In the genomic region with DNA sequence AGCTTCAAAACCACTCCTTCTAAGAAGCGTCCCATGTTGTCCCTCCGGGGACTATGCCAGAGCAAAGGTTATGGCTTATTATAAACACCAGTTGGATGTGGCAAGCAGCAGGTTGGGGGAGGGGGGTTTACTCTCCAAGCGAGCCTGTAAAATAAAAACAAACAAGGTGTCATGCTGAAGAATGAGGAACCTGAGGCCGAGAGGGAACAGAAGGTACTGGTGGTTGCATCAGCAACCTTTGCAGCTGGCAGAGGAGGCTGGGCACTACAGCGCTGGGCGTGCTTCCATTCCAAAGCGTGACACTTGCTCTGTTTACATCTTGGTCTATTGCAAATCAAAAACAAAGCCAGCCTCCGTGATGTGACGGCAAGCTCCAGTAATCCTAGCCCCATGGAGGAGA, we compare ENCODE assay signal across 17 mouse cellular contexts. TPM values are rescaled to one million over a fixed set of nuclear protein-coding genes. Genes with fewer than 3 reads are reported as not detected.
DNase-seq lines count a peak whose midpoint lies in the region; TF ChIP-seq lines count a peak whose summit lies in the region.
"Had no signal": no experiment of that assay in that cellular context is flagged by ENCODE, and none has a peak within 500 bp of the region (broad histone marks: within the 10 kb centered on the region; RNA-seq: fewer than 3 reads in every experiment).

No protein-coding gene starts in this region.

- 9% methylated on average over 9 of the region's 9 CpGs for WGBS in large intestine, adult 2 months

- H3K4me3 ChIP-seq in gastrocnemius, adult 2 months, result no peak overlapping the region
- H3K4me3 ChIP-seq: midbrain, embryonic 10.5 days had no signal

- peak; percentile 70 for DNase-seq in gastrocnemius, adult 2 months
- DNase-seq in gastrocnemius, postnatal 14 days, result no peak
- DNase-seq in B cell, adult 2 months, result peak; percentile 55 to 64
- DNase-seq in large intestine, adult 2 months (ENCODE audit: low read depth, low spot score), result peak; percentile 65
- DNase-seq in lung, postnatal 36 days, result peak; percentile 83
- DNase-seq in thymus, postnatal 36 days, result no peak
- DNase-seq in left cerebral cortex, postnatal 36 days (ENCODE audit: low spot score in 2 of 2), result no peak
- DNase-seq in spleen, postnatal 36 days (ENCODE audit: low spot score in 2 of 2), result no peak
- DNase-seq: cerebellum, postnatal 25 days; kidney, postnatal 36 days; right cerebral cortex, postnatal 25 days had no signal

- intact Hi-C loops in gastrocnemius, adult 2 months (cut with DNase I), result loop anchor here (2.0 kb wide), 1 partner anchor 30 kb away; no protein-coding TSS in a partner anchor
- intact Hi-C loops in gastrocnemius, postnatal 14 days (cut with DNase I; ENCODE audit: low total_unique reads), result no loop called here
- intact Hi-C loops in left cerebral cortex, postnatal 36 days (cut with DNase I), result no loop called here

- TF ChIP-seq CTCF in gastrocnemius, adult 2 months (IDR thresholded peaks at IDR 0.05), result no peak

- H3K27ac ChIP-seq in gastrocnemius, adult 2 months, result peak overlapping the region; percentile 99
- H3K27ac ChIP-seq: midbrain, embryonic 10.5 days had no signal

RNA-seq across cellular contexts. Expression of gene Fbxo31, which starts 1.9 kb away (rescaled TPM):
- total RNA-seq in gastrocnemius, adult 2 months (2021), result 100 to 1,000 TPM; 141 to 165 TPM
- total RNA-seq in gastrocnemius, postnatal 14 days (2021), result 10 to 100 TPM; 75.2 to 89.8 TPM
- polyA plus RNA-seq in large intestine, adult 2 months (2012; rRNA removed), result 11.1 and 12.5 TPM in 2 replicates
- total RNA-seq in left cerebral cortex, postnatal 36 days (2021), result 100 to 1,000 TPM in 1 of 2 experiments, 10 to 100 TPM in 1; 98.8 to 116 TPM

RNA-seq across cellular contexts. Expression of gene Map1lc3b, which starts 9.7 kb away (rescaled TPM):
- total RNA-seq in gastrocnemius, adult 2 months (2021), result 100 to 1,000 TPM; 166 to 175 TPM
- 100 to 1,000 TPM; 102 to 136 TPM for total RNA-seq in gastrocnemius, postnatal 14 days (2021)
- 54.3 and 68.1 TPM in 2 replicates for polyA plus RNA-seq in large intestine, adult 2 months (2012; rRNA removed)
- total RNA-seq in left cerebral cortex, postnatal 36 days (2021), result 100 to 1,000 TPM; 167 to 190 TPM

RNA-seq across cellular contexts. Expression of gene 1700018B08Rik, which starts 36.3 kb away (rescaled TPM):
- not detected for total RNA-seq in gastrocnemius, adult 2 months (2021)
- not detected for total RNA-seq in gastrocnemius, postnatal 14 days (2021)
- not detected in 2 replicates for polyA plus RNA-seq in large intestine, adult 2 months (2012; rRNA removed)
- total RNA-seq in left cerebral cortex, postnatal 36 days (2021), result not detected
- total RNA-seq: left cerebral cortex, postnatal 25 days had no signal
- polyA plus RNA-seq: brain, embryonic 14.5 days; C2C12; heart, embryonic 14.5 days; midbrain, embryonic 10.5 days; neural tube, embryonic 14.5 days had no signal

Comparison
In these comparisons a context has a peak if more than half of its experiments do, and no peak if none do; other contexts are left out.
1. DNase-seq: peak in gastrocnemius, adult 2 months (single experiment), B cell, adult 2 months (2 of 2), large intestine, adult 2 months (single experiment) and lung, postnatal 36 days (single experiment); none in gastrocnemius, postnatal 14 days (single experiment), thymus, postnatal 36 days (0 of 2), left cerebral cortex, postnatal 36 days (0 of 2) and spleen, postnatal 36 days (0 of 2).